Mouse (Mus musculus): ENCODE results near the gene Rdh13.
A peak's percentile ranks its signal among the peaks of the same experiment; 100 is the strongest.
"Not testable (repeated sequence)": the region's sequence is repeated elsewhere in the genome, so short reads cannot be mapped to it uniquely, and the experiment has no call there.

Gene Rdh13

DNA sequence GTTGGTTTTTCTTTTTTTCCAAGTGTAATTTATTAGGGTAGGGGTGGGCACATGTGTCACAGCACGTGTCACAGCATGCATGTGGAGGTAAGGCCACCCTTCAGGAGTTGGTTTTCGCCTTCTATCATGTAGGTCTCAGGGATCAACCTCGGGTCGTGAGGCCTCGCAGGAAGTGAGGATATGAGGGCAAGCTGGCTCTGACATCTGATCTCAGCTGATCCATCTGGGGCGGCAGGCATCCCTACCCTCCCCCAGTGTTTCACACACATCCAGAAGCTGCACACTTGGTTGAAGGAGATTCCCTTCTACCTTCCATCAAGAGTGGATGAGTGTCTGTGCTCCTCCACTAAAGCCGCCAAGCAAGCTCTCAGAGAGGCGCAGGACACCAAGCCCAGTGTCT lies 13.4 kb downstream of the Rdh13 start:
- no peak for DNase-seq (ENCODE audit: low spot score)

DNA sequence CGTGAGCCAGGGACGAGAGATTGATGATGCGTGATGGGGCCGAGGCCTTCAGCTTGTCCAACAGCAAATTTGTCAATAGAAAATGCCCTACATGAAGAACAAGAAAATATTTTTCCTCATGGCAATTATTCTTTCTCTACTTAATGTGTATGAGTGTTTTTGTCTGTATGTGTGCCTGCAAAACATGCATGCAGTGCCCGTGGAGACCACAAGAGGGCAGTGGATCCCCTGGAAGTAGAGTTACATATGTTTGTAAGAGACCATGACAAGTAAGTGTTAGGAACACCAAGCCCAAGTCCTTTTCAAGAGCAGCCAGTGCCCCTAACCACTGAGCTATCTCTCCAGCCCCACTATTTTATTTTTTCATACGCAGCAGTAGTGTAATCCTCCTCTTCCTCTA lies 13.9 kb downstream of the Rdh13 start:
- DNase-seq (ENCODE audit: low spot score): peak; percentile 30

DNA sequence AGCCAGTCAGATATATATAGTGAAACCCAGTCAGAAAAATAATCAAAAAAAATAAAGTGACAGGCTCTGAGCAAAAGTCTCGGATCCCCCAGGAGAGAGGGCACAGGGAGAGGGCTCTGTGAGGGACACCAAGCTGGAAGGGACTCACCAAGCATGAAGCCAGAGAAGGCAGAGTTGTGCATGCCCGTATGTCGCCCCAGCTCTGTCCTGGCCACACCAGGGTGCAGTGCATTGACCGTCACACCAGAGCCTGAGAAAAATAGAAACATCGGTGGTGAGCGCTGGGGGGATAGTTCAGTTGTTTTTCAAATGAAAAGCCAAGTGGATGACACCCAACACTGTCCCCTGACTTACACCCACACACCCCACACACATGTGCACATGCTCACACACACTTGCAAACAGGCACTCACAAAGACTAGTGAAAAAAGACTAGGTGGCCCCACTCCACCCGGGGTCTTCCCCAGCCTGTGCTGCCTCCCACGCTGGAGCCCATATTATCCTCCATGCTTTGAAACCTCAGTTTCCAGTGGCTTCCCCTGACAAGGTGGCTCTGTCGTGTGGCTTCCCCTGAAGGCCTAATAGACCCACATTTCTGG lies 15.1 kb downstream of the Rdh13 start:
- no peak for DNase-seq (ENCODE audit: low spot score)

DNA sequence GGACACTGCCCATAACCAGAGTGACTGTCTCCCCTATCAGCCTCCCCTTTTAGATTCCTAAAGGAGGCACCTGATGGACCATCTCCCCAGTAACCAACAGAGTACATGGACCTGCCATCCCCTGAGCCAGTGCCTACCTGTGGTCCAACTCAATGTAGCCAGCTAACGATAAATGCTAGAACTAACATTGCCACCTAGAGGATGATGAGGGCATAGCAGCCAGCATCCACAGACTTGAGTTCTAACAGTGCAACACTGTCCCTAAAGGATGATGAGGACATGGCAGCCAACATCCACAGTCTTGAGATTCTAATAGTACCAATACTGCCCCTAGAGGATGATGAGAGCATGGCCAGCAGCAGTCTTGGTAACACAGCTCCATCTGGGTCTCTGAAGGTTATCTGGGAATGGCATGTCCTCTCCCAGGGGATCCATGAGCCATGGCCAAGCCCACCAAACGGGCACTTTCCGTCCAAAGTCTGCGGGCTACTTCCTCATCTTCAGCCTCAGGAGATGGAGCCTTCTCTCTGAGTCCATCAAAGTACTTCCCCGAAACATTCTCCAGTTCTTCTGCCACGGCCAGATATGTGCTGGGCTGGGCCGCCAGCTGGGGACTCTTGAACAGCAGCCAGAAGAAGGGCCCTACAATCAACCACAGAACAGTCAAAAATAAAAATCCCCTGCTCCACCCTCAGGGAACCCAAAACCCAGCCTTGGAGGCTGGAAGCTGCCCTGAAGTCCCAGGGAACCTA lies 18.1 kb downstream of the Rdh13 start:
- DNase-seq (ENCODE audit: low spot score): peak; percentile 73

DNA sequence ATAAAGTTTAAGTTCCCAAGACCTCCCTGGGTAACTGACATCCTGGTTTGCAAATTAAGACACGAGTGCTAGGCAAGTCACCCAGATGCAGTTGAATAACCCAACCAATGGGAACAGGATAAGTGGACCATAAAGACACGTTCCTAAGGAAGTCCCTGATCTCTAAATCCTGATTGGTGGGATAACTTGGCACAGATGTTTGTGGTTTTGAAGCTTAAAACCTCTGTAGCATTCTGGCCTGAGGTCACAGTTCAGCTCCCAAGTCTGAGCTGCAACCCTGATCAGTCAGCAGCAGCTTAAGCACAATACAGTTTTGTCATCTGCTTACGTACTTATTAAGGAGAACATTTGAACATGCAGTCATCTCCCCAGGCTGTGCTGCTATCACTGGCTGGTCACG lies 25.2 kb downstream of the Rdh13 start:
- DNase-seq (ENCODE audit: low spot score): no peak

DNA sequence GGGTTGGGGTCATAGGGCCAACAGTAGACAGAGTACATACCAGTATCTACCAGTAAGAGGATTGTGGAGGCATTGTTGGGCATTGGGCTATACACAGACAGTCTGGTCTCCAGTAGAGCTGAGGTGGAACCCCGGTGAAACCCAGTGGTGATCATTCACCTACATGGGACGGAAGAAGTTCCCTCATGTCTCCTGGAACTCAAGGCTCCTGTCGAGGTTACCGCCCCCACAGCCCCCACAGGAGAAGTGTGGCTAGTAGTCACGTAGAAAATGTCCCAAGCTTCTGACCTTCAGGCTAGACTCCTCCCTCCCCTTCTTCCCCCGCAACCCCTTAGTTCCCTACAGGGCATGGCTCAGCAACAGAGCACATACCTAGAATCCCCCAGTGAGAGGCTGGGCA lies 25.8 kb downstream of the Rdh13 start:
- no peak for DNase-seq (ENCODE audit: low spot score)

DNA sequence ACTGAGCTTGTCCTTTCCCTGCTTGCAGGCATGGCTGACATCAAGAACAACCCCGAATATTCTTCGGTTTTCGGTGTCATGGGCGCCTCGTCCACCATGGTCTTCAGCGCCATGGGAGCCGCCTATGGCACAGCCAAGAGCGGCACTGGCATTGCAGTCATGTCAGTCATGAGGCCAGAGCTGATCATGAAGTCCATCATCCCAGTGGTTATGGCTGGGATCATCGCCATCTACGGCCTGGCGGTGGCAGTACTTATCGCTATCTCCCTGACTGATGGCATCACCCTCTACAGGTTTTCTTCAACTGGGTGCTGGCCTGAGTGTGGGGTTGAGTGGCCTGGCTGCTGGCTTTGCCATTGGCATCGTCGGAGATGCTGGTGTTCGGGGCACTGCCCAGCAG lies 33.0 kb downstream of the Rdh13 start:
- not testable (repeated sequence) for DNase-seq (ENCODE audit: low spot score)

DNA sequence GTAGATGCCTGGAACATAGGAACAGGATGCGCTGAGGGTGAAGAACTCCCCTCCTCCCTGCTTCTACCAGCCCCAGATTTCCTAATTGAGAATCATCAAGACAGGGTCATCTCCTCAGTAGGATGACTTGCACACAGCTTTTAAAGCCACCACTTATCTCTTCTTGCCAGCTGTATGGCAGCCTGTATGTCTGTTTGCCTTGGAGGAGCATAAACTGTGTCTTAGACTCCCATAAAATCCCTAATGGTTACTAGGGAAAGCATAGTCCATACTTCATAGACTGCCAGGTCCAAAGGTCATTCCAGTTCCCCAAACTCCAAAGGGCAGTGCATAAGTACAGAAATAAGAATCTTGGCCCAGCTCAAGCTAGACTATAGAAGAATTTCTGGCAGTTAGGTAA lies 47.7 kb downstream of the Rdh13 start, which contains the start of gene Gp6:
Gene Gp6, minus strand, starts transcription at position 15 of the 400 bp plus-strand sequence.
- DNase-seq (ENCODE audit: low spot score): no peak

Measured in yolk sac, embryonic 10.5 days (tissue).